Mouse (Mus musculus): ENCODE measurements around the gene Serpinb11. TPM values are rescaled to one million over a fixed set of nuclear protein-coding genes. Genes with fewer than 3 reads are reported as not detected.

Gene Serpinb11
- polyA plus RNA-seq, 1 experiment from 2014 or later, result not detected

DNA sequence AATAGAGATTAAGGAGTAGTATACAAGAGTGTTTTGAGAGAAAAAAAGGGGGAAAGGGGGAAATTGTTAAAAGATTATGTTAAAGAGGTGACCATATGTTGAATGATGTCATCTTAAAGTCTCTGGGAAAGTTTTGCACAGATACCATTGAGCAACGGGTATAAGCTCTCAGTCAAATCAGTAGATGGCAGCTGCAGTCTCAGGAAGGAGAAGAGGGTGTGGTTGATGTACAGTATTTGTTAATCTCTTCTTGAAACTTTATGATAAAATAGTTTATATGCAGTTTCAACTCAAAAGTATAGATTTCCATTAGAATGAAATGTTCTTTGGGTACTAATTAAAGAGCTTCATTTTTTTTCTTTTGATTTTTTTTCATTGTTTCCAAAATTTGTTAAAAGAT lies 36.5 kb downstream of the Serpinb11 start:
- Histone ChIP-seq H3K27me3 (replicated peaks) (no peaks in the 10 kb centered on the region), H3K9ac (no peak overlapping the region), H3K9me3 (no peaks in the 10 kb centered on the region), H3K36me3 (no peaks in the 10 kb centered on the region), H3K4me3 (replicated peaks) (no peak overlapping the region), H3K4me1 (replicated peaks) (no peaks in the 10 kb centered on the region), H3K27ac (no peak overlapping the region), H3K4me2 (replicated peaks) (no peak overlapping the region)
- ATAC-seq, result no peak
- 74% methylated on average over 1 of the region's 1 CpGs for WGBS

DNA sequence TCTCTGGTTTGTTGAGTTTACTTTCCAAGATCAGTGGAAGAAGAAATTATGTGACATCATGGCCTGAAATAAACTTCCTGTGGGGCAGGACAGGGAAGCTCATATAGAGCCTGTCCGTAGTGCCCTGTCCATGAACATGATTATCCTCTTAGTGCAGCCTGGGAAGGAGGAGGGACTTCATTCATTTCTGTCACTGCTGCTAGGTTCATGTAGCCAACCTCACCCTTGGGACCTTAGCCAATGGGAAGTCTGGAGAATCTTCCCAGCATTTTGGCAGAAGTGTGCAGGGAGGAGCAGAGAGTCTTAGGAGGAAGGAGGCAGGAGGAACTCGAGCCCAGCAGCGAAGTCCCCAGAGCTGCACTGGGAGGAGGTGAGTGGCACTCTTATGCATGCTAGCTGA lies 38.4 kb downstream of the Serpinb11 start, which contains the start of gene Serpinb7:
Gene Serpinb7 (plus strand): TSS at position 301 of the 400 bp plus-strand sequence.
- ATAC-seq, result no peak
- Histone ChIP-seq H3K4me2 (replicated peaks) (no peak within 1 kb of the TSS), H3K4me1 (replicated peaks) (no peaks in the 10 kb centered on the region), H3K9ac (no peak within 1 kb of the TSS), H3K36me3 (no peaks in the 10 kb centered on the region), H3K9me3 (no peaks in the 10 kb centered on the region), H3K27ac (no peak within 1 kb of the TSS), H3K27me3 (replicated peaks) (no peaks in the 10 kb centered on the region), H3K4me3 (replicated peaks) (no peak within 1 kb of the TSS)
- 68% methylated on average over 3 of the region's 3 CpGs for WGBS

DNA sequence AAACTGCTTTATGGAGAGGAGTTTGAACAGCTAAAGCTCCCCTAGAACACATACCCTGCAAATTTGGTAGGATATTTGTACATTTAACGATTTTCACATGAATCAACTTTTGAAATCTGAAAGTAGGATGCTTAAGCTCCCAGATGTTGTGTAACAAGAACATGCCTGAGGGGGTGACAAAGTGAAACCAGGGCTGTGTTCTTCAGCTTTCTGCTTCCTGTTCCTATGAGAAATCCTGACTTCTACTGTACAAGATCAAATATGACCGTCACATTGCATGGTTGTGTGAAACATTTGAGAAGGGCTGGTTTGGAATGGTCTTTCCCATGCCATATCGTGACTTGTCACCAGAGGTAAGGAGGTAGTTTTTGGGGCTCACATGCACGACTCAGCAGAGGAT lies 41.1 kb downstream of the Serpinb11 start:
- 87% methylated on average over 4 of the region's 4 CpGs for WGBS
- no peak for ATAC-seq
- Histone ChIP-seq H3K9ac (no peak overlapping the region), H3K9me3 (no peaks in the 10 kb centered on the region), H3K4me3 (replicated peaks) (no peak overlapping the region), H3K4me1 (replicated peaks) (no peaks in the 10 kb centered on the region), H3K4me2 (replicated peaks) (no peak overlapping the region), H3K27me3 (replicated peaks) (no peaks in the 10 kb centered on the region), H3K36me3 (no peaks in the 10 kb centered on the region), H3K27ac (no peak overlapping the region)

DNA sequence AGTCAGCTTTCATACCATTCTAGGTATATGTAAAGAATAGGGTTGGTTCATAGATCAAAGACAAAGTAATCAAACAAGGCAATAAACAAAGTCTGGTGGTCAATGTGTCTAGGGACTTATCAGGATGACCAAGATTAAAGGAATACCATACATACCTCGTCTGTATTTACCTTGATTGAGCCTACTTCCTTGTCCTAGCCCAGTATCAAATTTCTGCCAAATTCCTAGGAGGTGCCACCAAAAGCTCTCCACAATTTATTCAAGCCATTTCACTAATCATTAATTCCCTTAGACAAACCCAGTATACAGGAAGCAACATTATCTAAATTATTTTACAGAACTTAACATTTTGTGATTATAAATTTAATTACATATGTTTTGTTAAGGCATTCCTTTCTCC lies 53.7 kb downstream of the Serpinb11 start:
- 12% methylated on average over 1 of the region's 1 CpGs for WGBS
- H3K27me3 ChIP-seq (replicated peaks), result no peaks in the 10 kb centered on the region
- no peak for ATAC-seq

DNA sequence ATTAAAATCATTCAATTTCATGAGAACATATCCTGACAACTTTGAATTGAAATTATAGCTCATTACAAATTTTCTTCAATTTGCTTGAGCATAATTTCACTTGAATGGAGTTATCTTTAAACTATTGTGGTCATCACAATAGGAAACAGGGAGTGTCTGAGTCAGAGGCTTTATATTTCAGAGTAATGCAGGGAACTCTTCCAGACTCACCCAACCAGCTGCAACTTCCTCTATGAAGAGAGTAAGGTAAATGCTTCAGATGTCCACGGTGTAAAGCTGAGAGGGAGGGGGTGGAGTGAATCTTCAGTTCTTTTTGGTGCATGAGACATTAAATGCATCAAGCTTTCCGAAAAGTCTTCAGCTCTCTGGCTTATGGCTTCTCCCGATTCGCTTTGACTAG lies 61.5 kb downstream of the Serpinb11 start:
- WGBS, result 79% methylated on average over 4 of the region's 4 CpGs
- no peaks in the 10 kb centered on the region for H3K36me3 ChIP-seq
- H3K4me2 ChIP-seq (replicated peaks), result no peak overlapping the region
- H3K9me3 ChIP-seq, result no peaks in the 10 kb centered on the region
- H3K4me1 ChIP-seq (replicated peaks), result no peaks in the 10 kb centered on the region
- ATAC-seq, result no peak
- no peak overlapping the region for H3K27ac ChIP-seq
- no peaks in the 10 kb centered on the region for H3K27me3 ChIP-seq (replicated peaks)
- no peak overlapping the region for H3K4me3 ChIP-seq (replicated peaks)
- no peak overlapping the region for H3K9ac ChIP-seq

More for the DNA sequence above, 53.7 kb downstream of the Serpinb11 start:
- Histone ChIP-seq H3K9me3 (no peaks in the 10 kb centered on the region), H3K36me3 (no peaks in the 10 kb centered on the region), H3K9ac (no peak overlapping the region), H3K27ac (no peak overlapping the region), H3K4me3 (replicated peaks) (no peak overlapping the region), H3K4me2 (replicated peaks) (no peak overlapping the region), H3K4me1 (replicated peaks) (no peaks in the 10 kb centered on the region)

Other genes with a start within 250 kb of the Serpinb11 start
- gene Serpinb3b, start 82.8 kb upstream of the Serpinb11 start, polyA plus RNA-seq (2015; fragmentation: Nextera tagmentation; extraction: Ambion mirVana), result not detected in 2 replicates
- not detected in 2 replicates for gene Serpinb3c, start 82.8 kb upstream of the Serpinb11 start, polyA plus RNA-seq (2015; fragmentation: Nextera tagmentation; extraction: Ambion mirVana)
- gene Serpinb7, start 38.5 kb downstream of the Serpinb11 start, polyA plus RNA-seq (2015; fragmentation: Nextera tagmentation; extraction: Ambion mirVana), result 0.20 and 0.33 TPM in 2 replicates
- 0.06 TPM in 1 of 2 replicates, not detected in the other for gene Serpinb2, start 150.2 kb downstream of the Serpinb11 start, polyA plus RNA-seq (2015; fragmentation: Nextera tagmentation; extraction: Ambion mirVana)
- gene Serpinb8, start 228.8 kb downstream of the Serpinb11 start, polyA plus RNA-seq (2015; fragmentation: Nextera tagmentation; extraction: Ambion mirVana), result 0.92 and 1.3 TPM in 2 replicates

Data from intestine, embryonic 15.5 days (tissue).